Mouse (Mus musculus): ENCODE results near the gene Gprc5c. TPM values are rescaled to one million over a fixed set of nuclear protein-coding genes. Genes with fewer than 3 reads are reported as not detected.

The Gprc5c gene
- total and polyA plus RNA-seq, 3 experiments: not detected

GRCm38 (mm10) chr11:114844464-114845220, 6.3 kb upstream of the Gprc5c start:
- Histone ChIP-seq H3K79me2 (ENCODE audit: control insufficient read depth, insufficient read depth, low read length, poor library complexity) (no peaks in the 10 kb centered on the region), H3K36me3 (ENCODE audit: control insufficient read depth in 1 of 2, insufficient read depth in 2 of 2, low read length in 2 of 2) (no peaks in the 10 kb centered on the region), H3K4me3 (ENCODE audit: control insufficient read depth in 1 of 2, insufficient read depth in 1 of 2, low read depth in 2 of 2, low read length in 2 of 2) (no peak overlapping the region), H3K4me1 (ENCODE audit: control insufficient read depth in 1 of 2, insufficient read depth in 2 of 2, low read length in 2 of 2) (no peaks in the 10 kb centered on the region), H3K27ac (ENCODE audit: control insufficient read depth, low read depth, low read length) (no peak overlapping the region), H3K27me3 (ENCODE audit: control insufficient read depth in 1 of 2, insufficient read depth in 2 of 2, low read length in 2 of 2) (no peaks in the 10 kb centered on the region), H3K9ac (ENCODE audit: control insufficient read depth, low read depth, low read length, poor library complexity, severe bottlenecking) (no peak overlapping the region), H3K9me3 (replicated peaks; ENCODE audit: insufficient read depth, low read length) (no peaks in the 10 kb centered on the region)
- no peak for DNase-seq (ENCODE audit: low read depth, low spot score)
- no peak for TF ChIP-seq ZKSCAN1 (IDR thresholded peaks at IDR 0.05; ENCODE audit: low read depth, low read length)
- TF ChIP-seq KAT2A (conservative IDR thresholded peaks at IDR 0.05; ENCODE audit: low read depth, low read length): no peak
- no peak for TF ChIP-seq E2F4 (IDR thresholded peaks at IDR 0.05; ENCODE audit: borderline replicate concordance, low read depth, low read length)
- TF ChIP-seq RAD21 (IDR thresholded peaks at IDR 0.05; ENCODE audit: low read depth, low read length): no peak
- no peak for TF ChIP-seq ZMIZ1 (IDR thresholded peaks at IDR 0.05; ENCODE audit: low read depth, low read length)
- TF ChIP-seq TBP (IDR thresholded peaks at IDR 0.05; ENCODE audit: low read depth, low read length): no peak

- no peak overlapping the region for H3K4me3 ChIP-seq (ENCODE audit: control insufficient read depth in 1 of 2, insufficient read depth in 1 of 2, low read depth in 2 of 2, low read length in 2 of 2)
- no peaks in the 10 kb centered on the region for H3K79me2 ChIP-seq (ENCODE audit: control insufficient read depth, insufficient read depth, low read length, poor library complexity)
- H3K9me3 ChIP-seq (replicated peaks; ENCODE audit: insufficient read depth, low read length): no peaks in the 10 kb centered on the region
- no peaks in the 10 kb centered on the region for H3K4me1 ChIP-seq (ENCODE audit: control insufficient read depth in 1 of 2, insufficient read depth in 2 of 2, low read length in 2 of 2)
- DNase-seq (ENCODE audit: low read depth, low spot score): no peak
- H3K9ac ChIP-seq (ENCODE audit: control insufficient read depth, low read depth, low read length, poor library complexity, severe bottlenecking): no peak overlapping the region
- TF ChIP-seq TBP (IDR thresholded peaks at IDR 0.05; ENCODE audit: low read depth, low read length) (no peak), POLR2A (IDR thresholded peaks at IDR 0.05; ENCODE audit: control insufficient read depth in 1 of 2, insufficient read depth in 1 of 2, low read depth in 1 of 2, low read length in 2 of 2, poor library complexity in 1 of 2) (no peak), SMC3 (IDR thresholded peaks at IDR 0.05; ENCODE audit: low read depth, low read length) (no peak), JUND (IDR thresholded peaks at IDR 0.05; ENCODE audit: low read depth, low read length) (no peak), HCFC1 (IDR thresholded peaks at IDR 0.05; ENCODE audit: low read depth, low read length) (no peak), SIN3A (IDR thresholded peaks at IDR 0.05; ENCODE audit: low read length) (no peak), ZKSCAN1 (IDR thresholded peaks at IDR 0.05; ENCODE audit: low read depth, low read length) (no peak), GATA1 (IDR thresholded peaks at IDR 0.05; ENCODE audit: low read depth, low read length) (no peak), TCF12 (IDR thresholded peaks at IDR 0.05; ENCODE audit: low read depth, low read length) (no peak), MAX (IDR thresholded peaks at IDR 0.05; ENCODE audit: low read length) (no peak), MEF2A (IDR thresholded peaks at IDR 0.05; ENCODE audit: extremely low read depth, insufficient replicate concordance, low read depth, low read length, poor library complexity, severe bottlenecking) (no peak), ELF1 (IDR thresholded peaks at IDR 0.05; ENCODE audit: low read depth, low read length) (no peak), BHLHE40 (IDR thresholded peaks at IDR 0.05; ENCODE audit: borderline replicate concordance, low read depth, low read length) (no peak), E2F4 (IDR thresholded peaks at IDR 0.05; ENCODE audit: borderline replicate concordance, low read depth, low read length) (no peak)
- no peak overlapping the region for H3K27ac ChIP-seq (ENCODE audit: control insufficient read depth, low read depth, low read length)
- H3K27me3 ChIP-seq (ENCODE audit: control insufficient read depth in 1 of 2, insufficient read depth in 2 of 2, low read length in 2 of 2): no peaks in the 10 kb centered on the region
- no peaks in the 10 kb centered on the region for H3K36me3 ChIP-seq (ENCODE audit: control insufficient read depth in 1 of 2, insufficient read depth in 2 of 2, low read length in 2 of 2)
Observed at GRCm38 (mm10) chr11:114846336-114846735, 4.6 kb upstream of the Gprc5c start.
